Mouse (Mus musculus): ENCODE results near the gene Usp48. TPM values are rescaled to one million over a fixed set of nuclear protein-coding genes. Genes with fewer than 3 reads are reported as not detected.

The Usp48 gene
- polyA plus RNA-seq (2014; fragmentation: Nextera tagmentation; extraction: Ambion mirVana), result 86.4 TPM in 2 replicates

GRCm38 (mm10) chr4:137593601-137594495 is at the start of gene Usp48:
TSS of gene Usp48 (plus strand) at chr4:137593755.
- Histone ChIP-seq H3K4me1 (replicated peaks; ENCODE audit: control insufficient read depth, insufficient read depth, low read length) (peaks cover 4% of the 10 kb centered on the region; the same call in 1 of the 2 replicates), H3K27ac (ENCODE audit: low read depth, low read length) (peak within 1 kb of the TSS; percentile 94), H3K4me2 (ENCODE audit: low read depth, low read length, severe bottlenecking) (peak within 1 kb of the TSS; percentile 86), H3K4me3 (ENCODE audit: low read depth, low read length) (peak within 1 kb of the TSS; percentile 89), H3K36me3 (ENCODE audit: control insufficient read depth, insufficient read depth, low read length) (no peaks in the 10 kb centered on the region), H3K9me3 (ENCODE audit: control insufficient read depth, low read length) (no peaks in the 10 kb centered on the region), H3K27me3 (ENCODE audit: control insufficient read depth, insufficient read depth, low read length) (no peaks in the 10 kb centered on the region), H3K9ac (ENCODE audit: low read length) (peak within 1 kb of the TSS; percentile 69)
- DNase-seq (ENCODE audit: low spot score), result peak; percentile 100
- peak; percentile 92 for ATAC-seq (replicated peaks; ENCODE audit: low FRiP score)
- under 1% methylated on average over 90 of the region's 92 CpGs for WGBS

- no peaks in the 10 kb centered on the region for H3K36me3 ChIP-seq (ENCODE audit: control insufficient read depth, insufficient read depth, low read length)
- no peaks in the 10 kb centered on the region for H3K4me1 ChIP-seq (replicated peaks; ENCODE audit: control insufficient read depth, insufficient read depth, low read length)
- no peaks in the 10 kb centered on the region for H3K27me3 ChIP-seq (ENCODE audit: control insufficient read depth, insufficient read depth, low read length)
- no peak overlapping the region for H3K9ac ChIP-seq (ENCODE audit: low read length)
- DNase-seq (ENCODE audit: low spot score), result no peak
- ATAC-seq (replicated peaks; ENCODE audit: low FRiP score), result no peak
- H3K27ac ChIP-seq (ENCODE audit: low read depth, low read length), result no peak overlapping the region
- WGBS, result 96% methylated on average over 9 of the region's 9 CpGs
- no peak overlapping the region for H3K4me2 ChIP-seq (ENCODE audit: low read depth, low read length, severe bottlenecking)
- H3K4me3 ChIP-seq (ENCODE audit: low read depth, low read length), result no peak overlapping the region
- no peaks in the 10 kb centered on the region for H3K9me3 ChIP-seq (ENCODE audit: control insufficient read depth, low read length)
Measured at GRCm38 (mm10) chr4:137545568-137545967, 48.0 kb upstream of the Usp48 start.

- WGBS, result 80% methylated on average over 5 of the region's 5 CpGs
- no peaks in the 10 kb centered on the region for H3K4me1 ChIP-seq (replicated peaks; ENCODE audit: control insufficient read depth, insufficient read depth, low read length)
- no peak overlapping the region for H3K4me2 ChIP-seq (ENCODE audit: low read depth, low read length, severe bottlenecking)
- peak; percentile 70 for DNase-seq (ENCODE audit: low spot score)
- no peak overlapping the region for H3K9ac ChIP-seq (ENCODE audit: low read length)
- no peaks in the 10 kb centered on the region for H3K27me3 ChIP-seq (ENCODE audit: control insufficient read depth, insufficient read depth, low read length)
- no peak overlapping the region for H3K27ac ChIP-seq (ENCODE audit: low read depth, low read length)
- no peak for ATAC-seq (replicated peaks; ENCODE audit: low FRiP score)
- no peaks in the 10 kb centered on the region for H3K36me3 ChIP-seq (ENCODE audit: control insufficient read depth, insufficient read depth, low read length)
- no peaks in the 10 kb centered on the region for H3K9me3 ChIP-seq (ENCODE audit: control insufficient read depth, low read length)
- H3K4me3 ChIP-seq (ENCODE audit: low read depth, low read length), result no peak overlapping the region
Measured at GRCm38 (mm10) chr4:137546003-137546525, 47.5 kb upstream of the Usp48 start.

- H3K27ac ChIP-seq (ENCODE audit: low read depth, low read length), result no peak overlapping the region
- H3K36me3 ChIP-seq (ENCODE audit: control insufficient read depth, insufficient read depth, low read length), result no peaks in the 10 kb centered on the region; the same call in 1 of the 2 replicates
- H3K4me3 ChIP-seq (ENCODE audit: low read depth, low read length), result no peak overlapping the region
- no peaks in the 10 kb centered on the region for H3K9me3 ChIP-seq (ENCODE audit: control insufficient read depth, low read length)
- H3K9ac ChIP-seq (ENCODE audit: low read length), result no peak overlapping the region
- WGBS, result 96% methylated on average over 17 of the region's 17 CpGs
- H3K4me2 ChIP-seq (ENCODE audit: low read depth, low read length, severe bottlenecking), result no peak overlapping the region
- no peaks in the 10 kb centered on the region for H3K27me3 ChIP-seq (ENCODE audit: control insufficient read depth, insufficient read depth, low read length)
- no peaks in the 10 kb centered on the region for H3K4me1 ChIP-seq (replicated peaks; ENCODE audit: control insufficient read depth, insufficient read depth, low read length)
- ATAC-seq (replicated peaks; ENCODE audit: low FRiP score) (no peak), DNase-seq (ENCODE audit: low spot score) (no peak)
Measured at GRCm38 (mm10) chr4:137553466-137553865, 40.1 kb upstream of the Usp48 start.

GRCm38 (mm10) chr4:137556673-137557210 is 36.8 kb upstream of the Usp48 start:
- Histone ChIP-seq H3K4me2 (ENCODE audit: low read depth, low read length, severe bottlenecking) (no peak overlapping the region), H3K4me1 (replicated peaks; ENCODE audit: control insufficient read depth, insufficient read depth, low read length) (no peaks in the 10 kb centered on the region), H3K9me3 (ENCODE audit: control insufficient read depth, low read length) (no peaks in the 10 kb centered on the region), H3K9ac (ENCODE audit: low read length) (no peak overlapping the region), H3K27me3 (ENCODE audit: control insufficient read depth, insufficient read depth, low read length) (no peaks in the 10 kb centered on the region), H3K27ac (ENCODE audit: low read depth, low read length) (no peak overlapping the region), H3K4me3 (ENCODE audit: low read depth, low read length) (no peak overlapping the region), H3K36me3 (ENCODE audit: control insufficient read depth, insufficient read depth, low read length) (no peaks in the 10 kb centered on the region; the same call in 1 of the 2 replicates)
- no peak for DNase-seq (ENCODE audit: low spot score)
- no peak for ATAC-seq (replicated peaks; ENCODE audit: low FRiP score)
- WGBS, result 91% methylated on average over 16 of the region's 16 CpGs

GRCm38 (mm10) chr4:137569873-137570272 is 23.7 kb upstream of the Usp48 start:
- Histone ChIP-seq H3K4me1 (replicated peaks; ENCODE audit: control insufficient read depth, insufficient read depth, low read length) (no peaks in the 10 kb centered on the region), H3K4me3 (ENCODE audit: low read depth, low read length) (no peak overlapping the region), H3K36me3 (ENCODE audit: control insufficient read depth, insufficient read depth, low read length) (no peaks in the 10 kb centered on the region), H3K9ac (ENCODE audit: low read length) (no peak overlapping the region), H3K4me2 (ENCODE audit: low read depth, low read length, severe bottlenecking) (no peak overlapping the region), H3K27me3 (ENCODE audit: control insufficient read depth, insufficient read depth, low read length) (no peaks in the 10 kb centered on the region), H3K9me3 (ENCODE audit: control insufficient read depth, low read length) (no peaks in the 10 kb centered on the region), H3K27ac (ENCODE audit: low read depth, low read length) (no peak overlapping the region)
- DNase-seq (ENCODE audit: low spot score) (no peak), ATAC-seq (replicated peaks; ENCODE audit: low FRiP score) (no peak)
- WGBS, result 85% methylated on average over 9 of the region's 9 CpGs

- Histone ChIP-seq H3K9ac (ENCODE audit: low read length) (no peak within 1 kb of the TSS), H3K9me3 (ENCODE audit: control insufficient read depth, low read length) (no peaks in the 10 kb centered on the region), H3K4me2 (ENCODE audit: low read depth, low read length, severe bottlenecking) (no peak within 1 kb of the TSS), H3K27me3 (ENCODE audit: control insufficient read depth, insufficient read depth, low read length) (no peaks in the 10 kb centered on the region; the same call in 1 of the 2 replicates), H3K4me3 (ENCODE audit: low read depth, low read length) (no peak within 1 kb of the TSS), H3K36me3 (ENCODE audit: control insufficient read depth, insufficient read depth, low read length) (no peaks in the 10 kb centered on the region), H3K4me1 (replicated peaks; ENCODE audit: control insufficient read depth, insufficient read depth, low read length) (no peaks in the 10 kb centered on the region), H3K27ac (ENCODE audit: low read depth, low read length) (no peak within 1 kb of the TSS)
- DNase-seq (ENCODE audit: low spot score) (no peak), ATAC-seq (replicated peaks; ENCODE audit: low FRiP score) (no peak)
- 86% methylated on average over 10 of the region's 10 CpGs for WGBS
Measured at GRCm38 (mm10) chr4:137574469-137574868, 19.1 kb upstream of the Usp48 start, which contains the start of gene Ldlrad2. TSS of gene Ldlrad2 (minus strand) at chr4:137574569.

- Histone ChIP-seq H3K27me3 (ENCODE audit: control insufficient read depth, insufficient read depth, low read length) (no peaks in the 10 kb centered on the region; the same call in 1 of the 2 replicates), H3K9ac (ENCODE audit: low read length) (no peak overlapping the region), H3K4me3 (ENCODE audit: low read depth, low read length) (no peak overlapping the region), H3K27ac (ENCODE audit: low read depth, low read length) (no peak overlapping the region), H3K9me3 (ENCODE audit: control insufficient read depth, low read length) (no peaks in the 10 kb centered on the region), H3K4me1 (replicated peaks; ENCODE audit: control insufficient read depth, insufficient read depth, low read length) (no peaks in the 10 kb centered on the region), H3K4me2 (ENCODE audit: low read depth, low read length, severe bottlenecking) (no peak overlapping the region), H3K36me3 (ENCODE audit: control insufficient read depth, insufficient read depth, low read length) (no peaks in the 10 kb centered on the region)
- WGBS, result 95% methylated on average over 12 of the region's 12 CpGs
- ATAC-seq (replicated peaks; ENCODE audit: low FRiP score) (no peak), DNase-seq (ENCODE audit: low spot score) (peak; percentile 53)
Measured at GRCm38 (mm10) chr4:137577486-137577885, 16.1 kb upstream of the Usp48 start.
